Mouse (Mus musculus) testis, adult 2 months (tissue): ENCODE data around the gene Tmem161b. TPM values are rescaled to one million over a fixed set of nuclear protein-coding genes. Genes with fewer than 3 reads are reported as not detected.

Experiments used
- H3K27ac ChIP-seq: fragments of 200-500 bp; 2 replicates; pipeline ENCODE4 v1.5.1; 2012; ENCODE audit warnings: low read depth, low read length; ENCODE audit not compliant: control insufficient read depth, insufficient read depth
- H3K27me3 ChIP-seq: fragments of 200-500 bp; 2 replicates; pipeline ENCODE4 v1.6.1; 2012; ENCODE audit warnings: mild to moderate bottlenecking, low read length, moderate library complexity; ENCODE audit not compliant: control insufficient read depth, insufficient read depth
- H3K36me3 ChIP-seq: fragments of 200-500 bp; 2 replicates; pipeline ENCODE4 v1.6.1; 2012; ENCODE audit warnings: mild to moderate bottlenecking, low read length; ENCODE audit not compliant: control insufficient read depth, insufficient read depth
- H3K4me1 ChIP-seq: fragments of 200-500 bp; 2 replicates; pipeline ENCODE4 v1.6.1; 2012; ENCODE audit warnings: low read length; ENCODE audit not compliant: control insufficient read depth, insufficient read depth
- H3K4me3 ChIP-seq: fragments of 200-500 bp; 2 replicates; pipeline ENCODE4 v1.5.1; 2012; ENCODE audit warnings: low read depth, mild to moderate bottlenecking, low read length, moderate library complexity, mixed read lengths; ENCODE audit not compliant: control insufficient read depth
- CTCF ChIP-seq: fragments of 200-500 bp; IDR thresholded peaks from 2 replicates; pipeline ENCODE4 v1.5.1; 2012; ENCODE audit warnings: low read depth, mild to moderate bottlenecking, inconsistent platforms, low read length, moderate library complexity; ENCODE audit not compliant: control insufficient read depth, insufficient read depth, insufficient replicate concordance
- POLR2A ChIP-seq: fragments of 200-500 bp; IDR thresholded peaks from 2 replicates; pipeline ENCODE4 v1.6.1; 2012; ENCODE audit warnings: low read depth, mild to moderate bottlenecking, inconsistent platforms, low read length, moderate library complexity; ENCODE audit not compliant: control insufficient read depth
- polyA plus RNA-seq: library from polyadenylated mRNA; depleted of rRNA; stranded (reverse); fragments of >200 nt; gene quantifications from 2 replicates; pipeline ENCODE4 v1.2.3, GENCODE M21; 2012

The Tmem161b gene
- polyA plus RNA-seq, 1 experiment: 18.2 TPM

GRCm38 (mm10) chr13:84284764-84285558, 62.9 kb downstream of the Tmem161b start:
- no peak overlapping the region for H3K27ac ChIP-seq
- no peak for TF ChIP-seq POLR2A
- no peak for TF ChIP-seq CTCF
- no peak overlapping the region for H3K4me3 ChIP-seq
- no peaks in the 10 kb centered on the region for H3K36me3 ChIP-seq
- H3K4me1 ChIP-seq: no peaks in the 10 kb centered on the region
- H3K27me3 ChIP-seq: no peaks in the 10 kb centered on the region

GRCm38 (mm10) chr13:84285559-84285945, 63.5 kb downstream of the Tmem161b start:
- Histone ChIP-seq H3K36me3 (no peaks in the 10 kb centered on the region; the same call in 1 of the 2 replicates), H3K27ac (no peak overlapping the region), H3K27me3 (no peaks in the 10 kb centered on the region), H3K4me1 (no peaks in the 10 kb centered on the region), H3K4me3 (no peak overlapping the region)
- TF ChIP-seq CTCF (no peak), POLR2A (no peak)

GRCm38 (mm10) chr13:84299445-84300053, 77.5 kb downstream of the Tmem161b start:
- TF ChIP-seq CTCF: no peak
- no peak for TF ChIP-seq POLR2A
- Histone ChIP-seq H3K4me1 (no peaks in the 10 kb centered on the region), H3K27ac (no peak overlapping the region), H3K27me3 (no peaks in the 10 kb centered on the region), H3K36me3 (peaks cover under 1% of the 10 kb centered on the region; the same call in 1 of the 2 replicates), H3K4me3 (no peak overlapping the region)

- 0 out of 2 replicates have a peak, but pooled peaks cover 2% of the 10 kb centered on the region for H3K27me3 ChIP-seq
- TF ChIP-seq POLR2A (no peak), CTCF (no peak)
These were observed 121.2 kb downstream of the Tmem161b start for GRCm38 (mm10) chr13:84343272-84343671.

GRCm38 (mm10) chr13:84343691-84344495, 121.8 kb downstream of the Tmem161b start:
- Histone ChIP-seq H3K4me1 (peaks cover 19% of the 10 kb centered on the region), H3K4me3 (no peak overlapping the region), H3K27ac (no peak overlapping the region), H3K27me3 (0 out of 2 replicates have a peak, but pooled peaks cover 2% of the 10 kb centered on the region), H3K36me3 (no peaks in the 10 kb centered on the region)
- TF ChIP-seq CTCF (no peak), POLR2A (no peak)

More at GRCm38 (mm10) chr13:84343272-84343671, 121.2 kb downstream of the Tmem161b start:
- Histone ChIP-seq H3K27ac (no peak overlapping the region), H3K36me3 (no peaks in the 10 kb centered on the region), H3K4me3 (no peak overlapping the region), H3K4me1 (peaks cover 19% of the 10 kb centered on the region)

GRCm38 (mm10) chr13:84344711-84345110, 122.6 kb downstream of the Tmem161b start:
- no peak overlapping the region for H3K4me3 ChIP-seq
- 0 out of 2 replicates have a peak, but pooled peaks cover 2% of the 10 kb centered on the region for H3K27me3 ChIP-seq
- no peaks in the 10 kb centered on the region for H3K36me3 ChIP-seq
- H3K27ac ChIP-seq: no peak overlapping the region
- peaks cover 19% of the 10 kb centered on the region for H3K4me1 ChIP-seq
- TF ChIP-seq POLR2A: no peak
- no peak for TF ChIP-seq CTCF
